Mouse (Mus musculus) adrenal gland, adult (tissue): ENCODE results near the gene Cd101.
A peak's percentile ranks its signal among the peaks of the same experiment; 100 is the strongest.

ENCODE experiments used
- DNase-seq, 2 experiments: peaks; one replicate each; pipeline ENCODE4 v3.0.0; 2022 to 2023; ENCODE audit warnings: low spot score in 1 of 2; ENCODE audit not compliant: inconsistent age in 2 of 2

Cd101 gene

DNA sequence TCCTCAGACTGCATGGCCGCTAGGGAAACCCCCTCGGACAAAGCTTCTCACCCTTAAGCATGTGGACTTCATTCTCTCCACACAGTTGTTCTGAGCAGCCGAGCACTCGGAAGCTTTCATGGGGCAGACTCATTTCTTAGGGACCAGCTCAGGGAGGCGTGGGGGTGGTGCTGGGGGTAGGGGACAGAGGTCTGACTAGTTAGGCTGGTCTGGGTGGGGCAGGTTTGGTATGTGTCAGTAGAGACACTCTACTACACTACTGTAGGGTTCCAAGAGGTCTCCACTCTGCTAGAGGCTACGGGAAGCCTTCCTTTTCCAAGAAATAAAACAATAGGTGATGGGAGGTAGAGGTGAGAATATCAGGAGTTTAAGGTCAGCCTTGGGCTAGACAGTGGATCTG, 15.3 kb upstream of the Cd101 start:
- no peak for DNase-seq

- DNase-seq, result no peak
Observed at GRCm38 (mm10) chr3:101041997-101042396, 12.6 kb upstream of the Cd101 start.

DNA sequence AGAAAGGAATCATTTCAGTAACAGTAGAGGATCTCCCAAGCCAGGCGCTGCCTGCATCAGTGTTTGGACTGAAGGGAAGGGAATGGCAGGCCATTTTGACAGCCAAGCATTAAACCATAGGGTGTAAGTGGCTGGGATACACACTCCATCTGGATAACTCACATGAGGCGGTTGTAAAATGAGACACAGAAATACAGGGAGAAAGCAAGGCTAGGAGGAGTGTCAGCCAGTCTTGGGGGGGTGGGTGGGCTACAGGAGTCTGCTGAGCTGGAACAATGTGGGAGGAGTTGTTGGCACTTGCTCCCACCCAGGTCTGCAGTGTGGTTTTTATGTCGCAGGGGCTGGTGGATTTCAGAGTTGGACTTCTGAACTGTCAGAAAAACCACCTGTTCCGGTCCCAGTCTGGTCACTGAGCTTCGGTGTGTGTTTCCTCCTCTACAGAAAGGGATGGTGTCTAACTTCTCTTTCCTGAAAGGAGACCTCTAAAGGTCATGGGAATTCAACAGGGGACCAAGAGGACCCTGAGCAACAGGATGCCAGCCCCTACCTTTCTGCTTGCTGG, 8.7 kb upstream of the Cd101 start:
- DNase-seq, result no peak

GRCm38 (mm10) chr3:101036001-101036400, 6.6 kb upstream of the Cd101 start:
- no peak for DNase-seq

DNA sequence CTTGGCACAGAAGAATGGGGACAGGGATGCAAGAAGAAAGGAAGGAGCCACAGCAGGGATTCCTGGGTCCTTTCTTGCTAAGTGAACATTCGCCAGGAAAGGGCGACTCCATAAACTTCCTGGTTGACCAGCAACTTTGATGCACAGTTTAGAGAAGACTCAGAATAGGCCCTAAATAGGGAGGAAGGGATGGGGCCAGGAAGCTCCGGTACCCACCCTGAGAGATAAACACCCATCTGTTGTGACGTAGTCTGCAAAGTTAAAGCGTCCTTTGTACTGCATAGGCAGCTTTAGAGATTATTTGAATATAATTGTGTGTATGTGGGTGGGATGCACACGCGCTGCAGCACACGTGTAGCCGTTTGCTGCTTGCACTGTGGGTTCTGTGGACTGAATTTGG, 5.2 kb upstream of the Cd101 start:
- DNase-seq, result no peak

DNA sequence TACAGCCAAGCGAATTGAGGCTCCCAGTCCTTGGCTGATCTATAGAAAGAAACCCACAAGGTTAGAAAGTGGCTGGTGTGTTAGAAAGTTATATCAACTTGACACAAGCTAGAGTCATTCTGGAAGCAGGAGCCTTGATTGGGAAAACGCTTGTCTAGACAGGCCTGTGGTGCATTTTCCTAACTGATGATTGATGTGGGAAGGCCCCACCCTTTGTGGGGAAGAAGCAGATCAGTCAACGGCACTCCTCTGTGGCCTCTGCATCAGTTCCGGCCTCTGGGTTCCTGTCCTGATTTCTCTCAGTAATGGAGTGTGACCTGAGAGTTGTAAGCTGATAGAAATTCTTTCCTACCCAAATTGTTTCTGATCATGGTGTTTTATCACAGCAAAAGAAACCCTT, 4.3 kb upstream of the Cd101 start:
- DNase-seq, result no peak

- no peak for DNase-seq
Observed at GRCm38 (mm10) chr3:101031456-101032142, 2.2 kb upstream of the Cd101 start.

- DNase-seq, result no peak
Observed at GRCm38 (mm10) chr3:101030630-101031029, 1.3 kb upstream of the Cd101 start.

DNA sequence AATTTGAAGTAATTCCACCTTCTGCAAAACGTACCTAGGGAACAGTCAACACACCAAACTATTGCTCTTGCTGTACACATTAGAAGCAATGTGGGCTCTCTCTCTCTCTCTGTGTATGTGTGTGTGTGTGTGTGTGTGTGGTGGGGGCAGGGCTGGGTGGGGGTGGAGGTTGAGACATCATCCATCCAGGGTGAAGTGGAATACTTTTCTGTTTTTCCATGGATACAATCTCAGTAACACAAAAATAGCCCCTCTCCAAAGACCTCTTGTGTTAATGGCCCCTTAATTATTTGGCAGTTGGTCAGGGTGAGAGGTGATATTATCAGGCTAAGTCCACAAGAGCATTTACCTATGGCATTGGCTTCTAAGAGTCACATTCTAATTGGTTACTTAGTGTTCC, 2.6 kb downstream of the Cd101 start:
- DNase-seq, result no peak

DNA sequence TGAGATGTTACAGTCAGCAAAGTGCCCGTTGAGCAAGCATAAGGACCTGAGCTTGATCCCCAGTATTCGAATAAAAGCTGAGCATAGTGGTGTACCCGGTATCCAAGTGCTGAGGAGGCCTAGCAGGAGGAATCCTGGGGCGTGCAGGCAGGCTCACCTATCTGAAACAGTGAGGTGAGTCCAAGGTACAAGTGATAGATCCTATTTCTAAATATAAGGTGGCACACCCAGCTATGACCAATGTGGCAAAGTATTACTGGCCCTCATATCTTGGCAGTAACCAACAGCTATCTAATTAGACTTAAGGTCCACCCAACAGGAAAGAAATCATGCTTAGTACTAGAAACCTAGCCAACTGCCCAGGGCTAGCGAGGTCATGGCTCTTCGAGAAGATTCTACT, 6.4 kb downstream of the Cd101 start:
- DNase-seq, result no peak

GRCm38 (mm10) chr3:101021481-101022051, 7.8 kb downstream of the Cd101 start:
- DNase-seq, result no peak

DNA sequence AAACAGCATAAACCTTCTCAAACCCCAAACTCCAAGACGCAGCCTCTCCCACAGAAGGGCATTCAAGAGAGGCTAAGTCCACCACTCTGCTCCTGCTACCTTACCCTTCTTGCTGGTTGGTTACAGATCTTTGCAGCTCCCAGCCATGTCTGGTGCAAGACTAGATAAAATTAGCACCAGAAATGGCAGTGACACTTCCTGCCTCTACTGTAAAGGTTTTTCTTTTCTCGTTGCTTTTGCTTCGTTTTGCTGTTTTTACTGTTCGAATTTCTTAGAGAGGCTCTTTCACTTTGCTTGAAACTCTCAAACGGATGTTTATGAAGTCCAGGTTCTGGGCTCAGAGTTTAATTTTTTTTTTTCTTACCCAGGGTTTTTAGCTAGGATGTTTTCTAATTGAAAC, 8.3 kb downstream of the Cd101 start:
- no peak for DNase-seq

DNA sequence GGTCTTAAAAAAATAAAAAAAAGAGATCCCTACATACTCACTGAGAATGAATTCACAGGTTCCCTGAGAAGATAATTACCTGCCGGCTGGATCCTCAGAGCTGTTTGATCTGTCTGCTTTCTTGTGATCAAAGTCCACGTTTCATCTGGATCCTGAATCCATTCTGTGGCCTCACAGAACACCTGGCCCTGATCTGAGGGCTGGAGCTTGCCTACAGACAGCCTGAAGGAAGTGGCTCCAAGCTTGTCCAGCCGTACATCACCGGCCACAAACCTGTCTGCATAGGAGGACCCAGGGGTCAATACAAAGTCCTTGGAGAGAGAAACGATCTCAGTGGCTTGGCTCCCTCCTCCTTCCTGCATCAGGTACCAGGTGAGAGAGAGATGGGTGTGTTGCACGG, 10.9 kb downstream of the Cd101 start:
- DNase-seq, result no peak

- peak; percentile 45 to 73 for DNase-seq
Observed at GRCm38 (mm10) chr3:101016050-101016449, 13.3 kb downstream of the Cd101 start.

DNA sequence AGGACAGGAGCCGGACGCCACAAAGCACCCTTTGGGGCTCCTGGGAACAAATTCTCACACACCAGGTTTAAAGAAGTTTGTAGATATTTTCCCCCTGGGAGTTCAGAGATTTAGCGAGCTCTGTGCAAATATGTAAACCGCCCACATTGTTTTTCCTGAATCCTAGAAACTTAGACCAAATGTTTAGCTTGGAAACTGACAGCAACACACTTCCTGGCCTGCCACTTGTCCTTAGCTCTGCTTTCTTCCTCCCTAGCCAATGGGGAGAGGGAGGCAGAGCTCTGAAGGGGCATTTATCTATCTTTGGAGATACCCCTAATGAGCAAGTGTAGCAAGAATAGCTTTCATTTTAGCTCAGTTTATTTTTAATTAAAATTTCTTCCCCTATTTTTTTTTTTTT, 14.1 kb downstream of the Cd101 start:
- no peak for DNase-seq

GRCm38 (mm10) chr3:101013536-101013935, 15.8 kb downstream of the Cd101 start:
- DNase-seq, result no peak

- no peak for DNase-seq
Observed at GRCm38 (mm10) chr3:101013005-101013404, 16.4 kb downstream of the Cd101 start.

DNA sequence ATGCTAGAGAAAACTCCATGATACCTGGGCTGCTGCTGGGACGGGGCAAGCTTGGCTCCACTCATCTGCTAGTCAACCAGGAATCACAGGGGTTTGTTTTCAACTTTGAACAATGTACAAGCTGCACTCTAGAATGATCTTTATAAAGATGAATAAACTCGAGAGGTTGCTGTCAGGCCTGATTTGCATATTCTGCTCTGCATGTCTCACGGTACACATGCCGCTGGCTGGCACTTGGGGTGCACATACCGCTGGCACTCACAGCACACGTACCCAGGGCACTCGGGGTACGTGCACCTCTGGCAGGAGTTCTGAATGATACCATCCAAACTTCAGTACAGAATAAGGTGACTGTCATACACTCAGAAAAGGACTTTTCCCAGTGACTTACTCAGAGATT, 16.8 kb downstream of the Cd101 start:
- no peak for DNase-seq

- DNase-seq, result no peak
Observed at GRCm38 (mm10) chr3:101012131-101012571, 17.2 kb downstream of the Cd101 start.

DNA sequence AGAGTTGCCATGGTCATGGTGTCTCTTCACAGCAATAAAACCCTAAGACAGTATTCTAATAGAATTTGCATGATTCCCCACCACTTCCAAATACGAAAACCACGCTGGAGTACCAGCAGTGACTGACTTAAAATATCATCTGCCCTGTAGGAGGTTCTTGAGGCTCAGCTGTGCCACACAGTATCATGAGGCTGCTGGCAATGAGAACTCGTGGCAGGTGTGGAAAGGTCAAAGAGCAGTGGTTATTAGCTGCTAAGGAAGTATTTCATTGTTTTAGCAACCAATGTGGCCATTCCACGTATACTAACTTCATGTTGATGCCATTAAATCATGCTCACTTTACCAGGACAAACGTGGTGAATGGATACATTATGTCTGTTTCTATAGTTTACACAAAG, 18.2 kb downstream of the Cd101 start:
- DNase-seq, result no peak

DNA sequence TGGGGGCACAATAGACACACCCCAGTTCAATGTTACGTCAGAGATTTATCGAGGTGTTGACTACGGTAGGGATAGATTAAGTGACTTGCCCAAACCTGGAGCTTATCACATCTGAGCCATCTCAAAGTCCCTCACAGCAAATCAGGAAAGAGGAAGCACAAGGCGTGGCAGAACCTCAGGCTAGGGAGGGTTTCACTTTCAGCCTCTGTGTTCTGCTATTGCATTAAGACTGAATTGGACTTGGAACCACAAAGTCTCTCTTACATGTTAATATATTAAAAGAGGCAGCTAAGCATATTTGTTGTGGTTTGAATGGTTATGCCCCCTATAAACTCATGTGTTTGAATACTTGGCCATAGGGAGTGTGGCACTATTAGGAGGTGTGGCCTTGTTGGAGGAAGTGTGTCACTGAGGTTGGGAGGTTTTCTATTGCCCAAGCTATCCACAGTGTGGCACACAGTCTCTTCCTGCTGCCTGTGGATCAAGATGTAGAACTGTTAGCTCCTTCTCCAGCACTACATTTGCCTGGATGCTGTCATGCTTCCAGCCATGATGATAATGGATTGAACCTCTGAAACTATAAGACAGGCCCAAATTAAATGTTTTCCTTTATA, 18.7 kb downstream of the Cd101 start:
- DNase-seq, result no peak

- no peak for DNase-seq
Observed at GRCm38 (mm10) chr3:101007112-101007782, 22.1 kb downstream of the Cd101 start.
